Mouse (Mus musculus) embryo, embryonic 11 days (tissue): ENCODE results near the gene Pnrc1.

Experiments used
- DNase-seq: peaks from one replicate; pipeline ENCODE4 v3.0.0-alpha.2; 2015

The Pnrc1 gene

DNA sequence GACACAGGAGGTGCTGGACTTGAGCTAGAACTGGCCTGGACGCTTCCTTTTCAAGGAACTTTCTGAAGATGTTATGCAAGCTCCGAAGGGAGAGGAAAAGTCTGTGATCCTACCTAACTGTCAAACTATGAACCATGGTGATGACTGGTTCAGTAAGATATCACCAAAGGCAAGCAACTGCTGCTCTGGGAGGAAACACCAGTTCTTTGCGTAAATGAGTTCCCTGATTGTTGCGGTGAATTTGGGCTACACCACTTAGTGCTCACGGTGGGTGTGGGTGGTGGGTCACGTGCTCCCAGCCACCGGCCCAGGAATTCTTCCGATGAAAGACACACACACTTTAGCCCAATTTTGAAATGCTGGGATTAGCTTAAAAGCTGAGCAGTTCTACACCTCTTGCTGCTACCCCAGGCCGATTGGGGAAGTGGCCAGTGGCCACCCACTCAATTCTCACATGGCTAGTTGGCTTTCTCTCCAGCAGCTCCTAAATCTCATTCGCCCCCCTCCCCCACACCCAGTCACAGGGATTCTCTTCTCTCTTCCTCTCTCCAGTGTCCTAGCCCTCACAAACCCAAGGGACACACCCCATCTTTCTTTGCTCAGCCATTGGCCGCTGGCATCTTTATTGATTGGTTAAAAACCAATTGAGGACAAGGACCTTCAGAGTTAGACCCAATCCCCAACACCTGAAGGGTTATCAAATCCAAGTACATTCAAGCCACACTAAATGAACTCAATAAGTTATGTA, 24.8 kb downstream of the Pnrc1 start:
- no peak for DNase-seq

DNA sequence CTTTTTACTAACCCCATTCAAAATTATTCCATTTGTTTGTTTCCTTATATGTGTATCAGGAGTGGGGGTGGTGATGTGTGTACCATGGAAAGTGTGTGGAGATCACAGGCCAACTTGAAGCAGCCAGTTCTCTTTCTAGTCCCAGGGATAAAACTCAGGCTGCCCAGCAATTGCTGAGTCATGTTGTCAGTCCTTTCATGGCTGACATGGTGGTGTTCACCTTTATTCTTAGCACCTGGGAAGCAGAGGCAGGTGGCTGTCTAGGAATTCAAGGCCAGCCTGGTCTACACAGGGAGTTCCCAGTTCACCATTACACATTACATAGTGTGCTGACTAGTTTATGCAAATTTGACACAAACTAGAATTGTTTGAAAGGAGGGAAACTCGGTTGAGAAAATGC, 27.1 kb downstream of the Pnrc1 start:
- DNase-seq, result no peak

DNA sequence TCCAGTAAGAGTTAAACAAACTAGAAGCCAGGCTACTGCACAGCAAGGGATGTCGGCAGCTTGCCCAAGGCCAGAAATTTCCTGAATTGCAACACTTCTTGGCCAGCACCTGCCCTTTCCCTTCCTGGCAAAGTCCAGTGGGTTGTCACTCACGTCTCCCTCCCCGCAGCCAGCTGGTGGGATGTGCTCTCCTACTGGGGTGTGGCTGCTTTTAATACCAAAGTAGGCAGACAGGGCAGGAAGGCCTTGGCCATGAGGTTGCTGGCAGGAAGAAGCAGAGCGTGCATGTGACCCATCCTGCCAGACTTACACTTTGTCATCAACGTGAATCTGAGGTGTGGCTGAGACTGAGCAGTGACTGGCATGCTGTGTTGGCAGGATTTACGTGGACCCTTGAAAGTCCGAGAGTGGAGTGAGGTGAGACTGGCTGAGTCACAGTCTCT, 28.6 kb downstream of the Pnrc1 start:
- no peak for DNase-seq

DNA sequence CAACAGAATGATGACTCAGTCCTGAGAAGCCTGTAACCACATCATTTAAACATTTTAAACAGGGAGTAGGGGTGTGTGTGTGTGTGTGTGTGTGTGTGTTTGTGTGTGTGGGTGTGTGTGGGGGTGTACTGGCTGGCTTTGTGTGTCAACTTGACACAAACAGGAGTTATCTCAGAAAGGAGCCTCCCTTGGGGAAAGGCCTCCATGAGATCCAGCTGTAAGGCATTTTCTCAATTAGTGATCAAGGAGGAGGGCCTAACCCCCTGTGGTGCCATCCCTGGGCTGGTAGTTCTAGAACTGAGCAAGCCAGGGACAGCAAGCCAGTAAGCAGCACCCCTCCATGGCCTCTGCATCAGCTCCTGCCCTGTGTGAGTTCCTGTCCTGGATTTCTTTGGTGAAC, 29.7 kb downstream of the Pnrc1 start:
- DNase-seq, result no peak

DNA sequence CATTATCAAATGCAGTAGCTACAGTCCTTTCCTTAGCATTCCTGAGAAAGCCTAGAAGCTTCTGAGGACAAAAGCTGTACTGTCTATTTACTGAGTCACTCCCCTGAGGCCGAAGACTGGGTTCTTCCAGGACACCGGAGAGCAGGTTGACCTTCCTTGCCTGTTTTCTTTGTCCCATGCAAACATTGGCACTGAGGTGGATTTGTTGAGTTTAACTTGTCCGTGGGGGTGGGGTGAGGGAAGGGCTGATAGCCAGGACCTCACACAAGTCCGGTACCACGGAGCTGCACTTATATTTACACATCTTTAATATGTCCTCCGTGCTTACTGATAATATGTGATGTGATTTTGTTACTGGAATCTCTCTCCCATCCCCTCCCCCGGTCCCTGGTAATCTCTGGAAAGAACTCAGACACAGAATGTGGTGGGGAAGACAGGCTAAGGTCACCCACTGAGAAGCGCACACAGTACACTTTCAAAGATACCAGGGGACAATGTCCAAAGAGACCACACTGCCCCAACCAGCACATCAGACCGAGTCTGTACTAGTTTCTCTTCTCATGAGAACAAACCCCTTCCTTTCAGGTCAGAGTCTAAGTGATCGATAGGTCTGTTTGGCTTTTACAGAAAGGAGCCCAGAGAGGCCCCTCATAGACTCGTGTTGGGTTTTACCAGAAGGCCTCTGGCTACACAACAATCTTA, 32.5 kb downstream of the Pnrc1 start:
- no peak for DNase-seq

DNA sequence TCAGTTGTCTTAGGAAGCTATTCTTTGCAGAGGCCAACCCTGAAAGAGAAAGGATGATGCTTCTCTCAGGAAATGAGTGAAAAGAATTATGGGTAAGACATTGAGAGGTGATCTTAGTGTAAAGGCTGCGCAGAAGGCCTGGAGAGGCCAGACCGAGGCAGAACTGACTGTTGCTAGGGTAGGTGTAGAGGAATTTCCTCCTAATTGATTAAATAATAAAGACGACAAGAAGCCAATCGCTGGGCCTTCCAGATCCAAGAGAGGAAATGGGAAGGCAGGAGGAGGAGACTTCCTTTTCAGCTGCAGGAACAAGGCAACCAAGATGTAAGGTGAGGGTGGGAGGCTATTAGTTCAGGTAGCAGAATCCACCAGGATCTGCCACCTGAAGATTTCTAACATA, 35.3 kb downstream of the Pnrc1 start:
- DNase-seq, result no peak

DNA sequence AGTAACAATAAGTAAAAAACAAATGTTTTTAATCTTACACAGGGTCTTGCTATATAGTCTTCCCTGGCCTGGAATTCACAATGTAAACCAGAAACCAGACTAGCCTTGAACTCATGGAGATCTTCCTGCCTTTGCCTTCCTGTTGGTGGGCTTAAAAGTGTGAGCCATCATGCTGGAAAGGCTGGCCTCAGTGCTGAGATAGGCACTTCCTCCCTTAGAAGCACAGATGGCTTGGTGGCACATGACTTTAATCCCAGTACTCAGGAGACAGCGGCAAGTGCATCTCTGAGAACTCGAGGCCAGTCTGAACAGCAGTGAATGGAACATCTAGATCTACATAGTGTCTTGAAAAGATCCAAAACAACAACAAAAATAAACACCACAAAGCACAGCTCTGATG, 39.1 kb downstream of the Pnrc1 start:
- DNase-seq, result no peak

DNA sequence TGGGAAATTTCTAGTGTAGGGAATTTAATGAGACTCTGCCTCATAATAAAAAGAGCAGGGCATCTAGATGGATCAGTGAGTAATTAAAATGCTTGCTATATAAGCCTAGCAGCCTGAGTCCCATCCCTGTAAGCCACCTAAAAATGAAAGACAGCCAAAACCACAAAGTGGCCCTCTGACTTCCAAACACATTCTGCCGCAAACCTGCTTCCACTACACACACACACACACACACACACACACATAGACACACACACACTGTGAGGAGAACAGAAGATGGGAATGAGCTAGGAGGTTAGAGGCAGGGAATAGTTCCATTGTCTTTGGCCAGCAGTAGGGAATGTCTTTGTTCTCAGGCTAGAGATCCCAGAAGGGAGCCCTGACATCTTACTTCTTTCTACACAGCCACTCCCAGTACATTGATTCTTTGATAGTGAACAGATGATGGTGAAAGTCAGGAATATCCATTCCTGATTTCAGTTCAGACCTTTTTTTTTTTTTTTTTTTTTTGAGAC, 40.2 kb downstream of the Pnrc1 start:
- no peak for DNase-seq

DNA sequence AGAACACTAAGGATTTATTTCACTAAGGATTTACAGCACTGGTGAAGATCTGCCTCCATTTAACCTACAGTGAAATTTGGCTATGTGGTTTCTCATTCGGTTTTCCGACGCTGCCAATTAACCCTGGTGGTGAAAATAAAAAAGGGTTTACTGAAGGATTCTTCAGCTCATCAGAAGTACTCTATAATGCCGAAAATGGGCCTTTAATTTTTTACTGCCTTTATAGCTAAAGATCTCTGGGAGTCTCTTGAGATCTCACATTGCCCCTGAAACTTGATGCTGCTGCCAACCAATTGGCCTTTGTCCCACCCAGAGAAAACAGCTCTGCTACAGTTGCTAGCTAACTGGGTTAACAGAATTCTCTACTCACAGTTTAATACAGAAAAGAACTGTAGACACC, 41.0 kb downstream of the Pnrc1 start:
- peak; percentile 62 for DNase-seq

DNA sequence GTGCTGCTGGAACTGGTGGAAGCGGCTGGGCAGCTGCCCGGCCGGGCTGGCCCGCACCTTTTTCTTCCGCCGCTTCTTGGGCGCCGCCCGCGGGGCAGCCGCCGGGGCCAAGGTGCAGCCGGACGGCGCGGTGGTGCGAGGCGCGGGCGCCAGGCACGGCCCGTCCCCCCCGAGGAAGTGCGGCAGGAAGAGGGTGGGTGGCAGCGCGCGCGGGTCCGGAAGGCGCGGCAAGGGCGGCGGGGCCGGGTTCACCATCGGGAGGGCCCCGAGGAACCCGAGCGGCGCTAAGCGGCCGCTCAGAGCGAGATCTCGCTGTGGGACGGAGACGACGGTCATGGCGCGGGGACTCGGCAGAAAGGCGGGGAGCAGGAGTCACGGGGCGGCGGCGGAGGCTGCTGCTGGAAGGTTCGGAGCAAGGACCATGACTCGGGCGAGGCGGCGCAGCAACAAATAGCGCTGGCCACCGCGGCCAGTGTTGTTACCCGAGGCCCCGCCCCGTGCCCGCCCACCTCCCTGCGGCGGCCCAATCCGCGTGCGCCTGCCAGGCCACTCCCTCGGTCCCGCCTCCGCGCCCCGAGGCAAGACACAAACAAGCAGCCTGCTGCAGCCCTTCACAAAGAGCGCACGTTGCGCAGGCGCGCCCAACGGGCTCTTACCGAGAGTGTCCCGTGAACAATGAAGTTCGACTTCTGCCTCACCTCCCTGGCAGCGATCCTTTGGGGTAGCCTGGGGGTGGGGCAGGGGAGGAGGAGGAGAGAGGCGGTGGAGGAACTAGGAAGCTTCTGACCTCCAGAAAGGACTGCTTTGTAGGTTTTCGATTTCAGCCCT, 41.7 kb downstream of the Pnrc1 start:
- DNase-seq, result peak; percentile 100

DNA sequence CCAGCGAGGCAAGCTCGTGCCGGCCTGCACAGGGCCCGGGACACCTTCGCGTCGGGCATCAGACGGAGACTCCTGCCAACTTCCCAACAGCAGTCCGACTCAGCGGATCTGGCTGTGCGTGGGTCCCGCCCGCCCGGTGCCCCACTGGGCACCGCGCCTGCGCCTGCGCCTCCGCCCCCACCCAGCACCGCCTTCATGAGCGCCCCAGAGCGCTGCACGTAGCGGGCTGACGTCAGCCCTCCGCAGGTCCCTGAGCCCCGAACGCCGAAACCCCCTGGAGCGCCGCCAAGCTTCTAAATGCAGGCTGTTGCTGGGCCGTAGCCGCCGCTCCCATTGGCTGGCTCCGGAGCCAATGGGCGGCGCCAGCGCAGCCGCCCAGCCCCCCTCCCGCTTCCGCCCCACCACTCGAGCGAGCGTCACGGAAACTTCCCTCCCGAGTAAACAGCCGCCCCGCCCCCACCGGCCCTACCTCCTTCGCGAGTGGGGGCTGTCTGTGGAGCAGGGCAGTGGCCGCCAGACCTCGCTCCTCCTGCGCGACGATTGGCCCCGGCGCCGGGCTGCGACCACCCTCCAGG, 42.4 kb downstream of the Pnrc1 start:
- DNase-seq, result peak; percentile 99

DNA sequence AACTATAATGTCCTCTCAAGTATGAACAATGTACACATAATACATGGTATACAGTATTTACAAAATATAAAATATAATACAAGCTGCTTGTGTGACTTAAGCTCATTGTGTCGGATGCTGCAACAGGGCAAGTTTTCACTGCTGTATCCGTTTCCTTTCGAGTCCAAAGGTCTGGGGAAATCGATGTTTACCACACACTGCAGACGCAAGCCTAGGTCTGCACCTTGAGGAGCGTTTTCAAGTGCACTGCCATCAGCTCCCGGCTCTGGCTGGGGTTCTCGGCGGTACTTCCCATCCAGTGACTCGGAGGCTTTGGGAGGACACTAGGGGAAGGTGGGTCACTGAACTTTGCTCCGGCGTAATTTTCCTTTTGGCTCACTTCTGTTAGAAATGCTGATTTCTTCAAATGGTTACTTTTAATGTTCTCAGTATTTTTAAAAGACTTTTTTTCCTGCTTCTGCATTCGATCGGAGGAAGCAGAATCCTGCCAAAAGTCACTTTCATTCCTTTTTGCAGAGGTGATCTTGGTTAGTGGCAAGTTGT, 44.0 kb downstream of the Pnrc1 start:
- DNase-seq, result no peak

DNA sequence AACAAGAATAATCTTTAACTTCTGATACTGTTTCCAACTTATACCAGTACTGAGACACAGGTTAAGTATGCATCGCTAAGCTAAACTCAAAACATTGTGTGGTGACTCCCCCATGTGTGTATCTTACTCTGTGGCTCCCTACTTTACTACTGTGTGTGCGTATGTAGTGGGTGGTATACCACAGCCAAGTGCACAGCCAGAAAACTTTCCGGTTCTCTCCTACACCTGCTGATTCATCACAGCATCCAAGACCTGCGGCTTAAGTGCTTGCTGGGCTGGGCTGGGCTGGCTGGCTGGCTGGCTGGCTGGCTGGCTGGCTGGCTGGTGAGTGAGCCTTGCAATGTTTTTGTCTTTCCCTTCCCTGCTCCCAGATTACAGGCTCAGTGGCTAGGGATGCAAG, 46.0 kb downstream of the Pnrc1 start:
- DNase-seq, result no peak

DNA sequence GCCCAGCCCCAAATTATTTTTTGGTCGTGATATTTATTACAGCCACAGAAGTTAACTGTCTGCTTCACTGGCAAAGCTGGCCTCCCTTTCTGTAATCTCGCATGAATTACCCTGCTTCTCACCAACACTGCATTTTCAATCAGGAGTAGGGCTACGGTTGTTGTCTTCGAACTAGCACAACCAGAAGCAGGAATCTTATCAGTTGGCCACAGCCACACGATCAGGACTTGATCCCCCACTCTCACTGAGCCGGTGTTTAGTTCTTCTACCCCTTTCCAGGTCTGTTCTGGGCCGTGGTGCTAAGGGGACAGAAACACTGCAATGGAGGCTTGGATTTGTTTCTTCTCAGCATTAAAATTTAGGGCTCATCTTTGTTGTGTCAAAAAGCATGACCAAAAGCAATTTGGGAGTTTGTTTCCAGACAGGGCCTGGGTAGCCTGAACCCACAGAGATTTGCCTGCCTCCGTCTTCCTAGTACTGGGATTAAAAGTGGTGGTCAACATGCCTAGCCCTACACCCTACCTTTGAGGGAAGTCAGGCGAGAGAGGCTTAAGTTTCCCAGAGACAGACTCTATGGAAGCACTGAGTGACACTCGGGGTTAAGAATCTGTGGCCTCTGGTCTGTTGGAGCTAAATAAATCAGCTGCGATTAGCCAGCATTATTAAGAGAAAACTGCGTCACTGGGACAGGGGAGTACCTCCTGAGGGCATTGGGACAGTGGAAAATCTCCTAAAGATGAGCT, 46.8 kb downstream of the Pnrc1 start:
- DNase-seq, result no peak

DNA sequence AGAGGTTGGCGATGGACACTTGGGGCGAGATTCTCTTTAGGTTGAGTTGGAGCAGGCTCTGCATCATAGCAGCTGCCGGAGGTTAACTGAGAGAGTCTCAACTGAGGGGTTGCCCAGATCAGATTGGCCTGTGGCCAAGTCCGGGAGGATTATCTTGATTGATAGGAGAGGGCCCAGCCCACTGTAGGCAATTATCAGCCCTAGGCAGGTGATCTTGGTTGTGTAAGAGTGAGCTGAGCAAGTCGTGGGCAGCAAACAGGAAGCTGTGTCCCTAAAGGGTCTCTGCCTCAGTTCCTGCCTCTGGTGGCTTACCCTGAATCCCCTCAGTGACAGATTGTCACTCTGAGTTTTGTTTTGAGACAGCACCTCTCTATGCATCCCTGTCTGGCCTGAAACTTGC, 47.4 kb downstream of the Pnrc1 start:
- DNase-seq, result peak; percentile 15

DNA sequence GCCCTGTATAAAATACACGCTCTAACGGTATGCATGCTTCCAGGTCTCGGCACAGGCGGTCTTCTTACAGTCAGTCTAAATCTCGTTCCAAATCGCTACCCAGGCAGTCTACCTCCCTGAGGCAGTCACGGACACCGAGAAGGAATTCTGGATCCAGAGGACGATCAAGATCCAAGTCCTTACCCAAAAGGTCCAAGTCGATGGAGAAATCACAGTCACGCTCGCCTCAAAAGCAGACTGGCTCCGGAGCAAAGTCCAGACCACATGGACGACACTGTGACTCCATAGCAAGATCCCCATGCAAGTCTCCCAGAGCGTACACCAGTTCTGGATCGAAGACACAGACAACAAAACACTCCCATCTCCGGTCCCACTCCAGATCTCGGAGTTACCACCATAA, 59.1 kb downstream of the Pnrc1 start:
- no peak for DNase-seq

DNA sequence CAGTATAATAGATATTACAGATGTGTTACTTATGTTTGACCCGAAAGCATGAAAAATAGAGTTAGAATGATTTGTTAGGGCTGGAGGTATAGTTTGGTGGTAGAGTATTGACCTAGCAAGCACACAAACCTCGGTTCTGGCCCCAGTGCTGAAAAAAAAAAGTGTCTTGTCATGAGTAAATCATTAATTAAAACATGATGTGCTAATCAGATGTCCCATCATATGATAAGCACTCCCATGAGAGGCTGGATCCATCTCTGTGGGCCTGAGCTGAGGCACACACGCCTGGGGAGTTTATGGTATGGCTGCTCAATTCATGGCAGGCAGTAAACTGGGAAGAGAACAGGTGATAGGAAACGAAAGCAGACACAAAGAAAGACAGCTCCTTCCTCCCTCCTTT, 60.3 kb downstream of the Pnrc1 start:
- DNase-seq, result no peak

DNA sequence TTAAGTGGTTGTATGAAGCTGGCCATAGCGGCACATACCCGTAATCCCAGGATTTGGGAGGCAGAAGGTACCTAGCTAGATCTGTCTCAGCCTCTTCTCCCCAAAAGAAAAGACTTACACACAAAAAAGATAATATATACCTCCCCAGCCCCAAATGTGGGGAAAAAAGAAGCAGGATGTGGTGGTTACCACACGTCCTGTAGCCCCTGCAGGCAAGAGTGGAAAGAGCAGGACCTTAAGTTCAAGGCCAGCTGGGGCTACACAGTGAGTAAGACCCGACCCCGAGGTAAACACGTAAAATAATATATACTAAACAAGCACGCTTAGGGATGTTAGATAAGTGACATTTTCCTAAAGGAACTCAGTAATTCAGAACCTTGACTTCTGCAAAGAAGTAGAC, 62.8 kb downstream of the Pnrc1 start:
- no peak for DNase-seq

DNA sequence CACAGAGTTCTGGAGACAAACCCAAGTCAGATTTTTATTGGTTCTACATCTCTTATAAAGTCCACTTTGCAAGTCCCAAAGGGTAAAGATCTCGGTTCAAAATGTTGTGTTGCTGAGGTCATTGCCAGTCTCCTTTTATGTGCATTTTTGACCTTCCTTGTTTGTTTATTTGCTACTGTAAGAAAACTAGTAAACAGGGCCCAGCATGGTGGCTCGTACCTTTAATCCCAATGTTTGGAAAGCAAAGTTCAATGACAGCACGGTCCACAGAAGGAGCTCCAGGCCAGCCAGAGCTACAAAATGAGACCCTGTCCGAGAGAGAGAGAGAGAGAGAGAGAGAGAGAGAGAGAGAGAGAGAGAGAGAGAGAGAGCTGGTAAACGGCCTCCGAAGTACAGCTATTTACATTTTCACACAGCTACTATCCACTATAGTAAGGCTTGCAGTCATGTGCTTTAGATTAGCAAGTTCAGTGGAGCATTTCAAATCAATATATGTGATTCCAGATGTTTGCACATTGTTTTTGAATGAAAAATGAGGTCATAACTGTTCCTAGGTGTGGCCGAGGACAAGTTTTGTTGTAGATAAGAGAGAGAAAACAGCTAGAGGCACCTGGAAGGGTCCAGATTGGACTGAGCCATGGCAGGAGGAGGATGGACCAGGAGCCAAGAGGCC, 65.8 kb downstream of the Pnrc1 start:
- no peak for DNase-seq

DNA sequence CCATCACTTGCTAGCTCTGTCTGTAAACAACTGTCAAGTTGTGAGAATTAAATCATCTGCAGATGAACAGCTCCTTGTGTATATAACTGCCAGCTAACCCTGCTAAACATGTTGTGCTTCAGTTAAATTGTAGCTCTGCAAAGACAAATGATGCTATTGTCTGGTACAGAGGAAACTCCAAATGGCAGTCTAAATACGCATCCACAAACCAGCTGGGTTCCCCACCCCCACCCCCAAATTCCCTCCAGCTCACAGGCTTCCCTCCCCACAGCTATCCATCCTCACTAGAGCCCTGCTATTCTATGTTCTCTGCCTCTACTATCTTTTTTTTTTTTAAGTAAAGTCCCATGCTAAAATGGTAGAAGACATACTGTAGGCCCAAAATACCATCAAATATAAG, 68.1 kb downstream of the Pnrc1 start:
- DNase-seq, result no peak
